Mouse (Mus musculus) testis, adult 2 months (tissue): ENCODE measurements around the gene Cacna1c.

Experiments used
- CTCF ChIP-seq: fragments of 200-500 bp; IDR thresholded peaks from 2 replicates; pipeline ENCODE4 v1.5.1; 2012; ENCODE audit warnings: low read depth, mild to moderate bottlenecking, inconsistent platforms, low read length, moderate library complexity; ENCODE audit not compliant: control insufficient read depth, insufficient read depth, insufficient replicate concordance
- POLR2A ChIP-seq: fragments of 200-500 bp; IDR thresholded peaks from 2 replicates; pipeline ENCODE4 v1.6.1; 2012; ENCODE audit warnings: low read depth, mild to moderate bottlenecking, inconsistent platforms, low read length, moderate library complexity; ENCODE audit not compliant: control insufficient read depth

- no peak for TF ChIP-seq CTCF
- TF ChIP-seq POLR2A, result no peak
Observed at GRCm38 (mm10) chr6:118653331-118653730, 542.9 kb downstream of the Cacna1c start.
